Mouse (Mus musculus) CD4-positive, CD25-positive, alpha-beta regulatory T cell, adult 4 months (primary cell): ENCODE data around the gene AC141477.1. TPM values are rescaled to one million over a fixed set of nuclear protein-coding genes. Genes with fewer than 3 reads are reported as not detected.

Experiments
- ATAC-seq: one replicate; pipeline ENCODE4 v1.8.0; 2017
- polyA plus RNA-seq, 2 experiments: library from polyadenylated mRNA; unstranded; fragments of 100-300 nt; shearing (Covaris generic); gene quantifications; one replicate each; pipeline ENCODE4 v1.2.1; 2017

AC141477.1 gene
- polyA plus RNA-seq, 2 experiments from 2014 or later: 4.9 TPM; not detected in 1

- no peak for ATAC-seq
Observed at GRCm38 (mm10) chr10:76392596-76392995, 47.6 kb downstream of the AC141477.1 start.

GRCm38 (mm10) chr10:76391786-76392185 lies 48.5 kb downstream of the AC141477.1 start:
- ATAC-seq: no peak

GRCm38 (mm10) chr10:76391166-76391565 lies 49.1 kb downstream of the AC141477.1 start:
- no peak for ATAC-seq

Other genes starting within 250 kb of the AC141477.1 start
- gene Prmt2, start 202.6 kb downstream of the AC141477.1 start, polyA plus RNA-seq: 10 to 100 TPM; 32.8 to 45.9 TPM
- gene S100b, start 186.6 kb downstream of the AC141477.1 start, polyA plus RNA-seq: not detected
- 1 to 10 TPM; 2.0 to 2.6 TPM for gene Dip2a, start 95.2 kb downstream of the AC141477.1 start, polyA plus RNA-seq
- 10 to 100 TPM in 1 of 2 experiments, 1 to 10 TPM in 1; 8.6 to 11.8 TPM for gene Pcnt, start 2.3 kb upstream of the AC141477.1 start, polyA plus RNA-seq
- under 1 TPM in 1 of 2 experiments, not detected in 1; 0.24 TPM for gene 2610028H24Rik, start 8.6 kb upstream of the AC141477.1 start, polyA plus RNA-seq
- gene Mcm3ap, start 28.5 kb upstream of the AC141477.1 start, polyA plus RNA-seq: 10 to 100 TPM; 47.6 to 56.5 TPM
- gene Ybey, start 28.7 kb upstream of the AC141477.1 start, polyA plus RNA-seq: 1 to 10 TPM; 3.2 to 4.1 TPM
- 10 to 100 TPM; 13.8 to 15.3 TPM for gene Lss, start 91.1 kb upstream of the AC141477.1 start, polyA plus RNA-seq
- not detected for gene Spatc1l, start 121.8 kb upstream of the AC141477.1 start, polyA plus RNA-seq
- not detected for gene Ftcd, start 135.2 kb upstream of the AC141477.1 start, polyA plus RNA-seq
- gene Col6a2, start 183.2 kb upstream of the AC141477.1 start, polyA plus RNA-seq: not detected